In genomic region chr7:109480765-109481197, GRCm38 (mm10) we compare ENCODE assay signal across 8 mouse cellular contexts. TPM values are rescaled to one million over a fixed set of nuclear protein-coding genes. Genes with fewer than 3 reads are reported as not detected.
A peak's percentile ranks its signal among the peaks of the same experiment; 100 is the strongest.
DNase-seq lines count a peak whose midpoint lies in the region; ATAC-seq and TF ChIP-seq lines count a peak whose summit lies in the region.
"Had no signal": no experiment of that assay in that cellular context is flagged by ENCODE, and none has a peak within 500 bp of the region (broad histone marks: within the 10 kb centered on the region; RNA-seq: fewer than 3 reads in every experiment).

No protein-coding gene starts in this region.

- peak; percentile 41 for DNase-seq in left cerebral cortex, postnatal 4 days
- no peak for DNase-seq in left cerebral cortex, adult 8-10 months (ENCODE audit: low spot score in 2 of 2)
- DNase-seq in embryonic facial prominence, embryonic 11.5 days (ENCODE audit: low spot score): peak; percentile 35
- DNase-seq in lung, postnatal 0 days (ENCODE audit: low spot score): peak; percentile 33
- DNase-seq in T-cell, adult 2 months (ENCODE audit: low spot score): no peak

- H3K4me1 ChIP-seq in embryonic facial prominence, embryonic 11.5 days (ENCODE audit: control insufficient read depth, insufficient read depth, low read length): no peaks in the 10 kb centered on the region
- no peaks in the 10 kb centered on the region for H3K4me1 ChIP-seq in hindbrain, embryonic 12.5 days
- no peaks in the 10 kb centered on the region for H3K4me1 ChIP-seq in lung, postnatal 0 days (ENCODE audit: insufficient read depth, low read depth, low read length)
- no peaks in the 10 kb centered on the region for H3K4me1 ChIP-seq in stomach, embryonic 14.5 days (ENCODE audit: control insufficient read depth, insufficient read depth, low read length)

- no peaks in the 10 kb centered on the region for H3K9me3 ChIP-seq in embryonic facial prominence, embryonic 11.5 days (replicated peaks; ENCODE audit: control insufficient read depth, low read length)
- H3K9me3 ChIP-seq in hindbrain, embryonic 12.5 days (replicated peaks): no peaks in the 10 kb centered on the region
- no peaks in the 10 kb centered on the region for H3K9me3 ChIP-seq in lung, postnatal 0 days (ENCODE audit: low read length)
- H3K9me3 ChIP-seq in stomach, embryonic 14.5 days (ENCODE audit: control insufficient read depth, low read depth, low read length): no peaks in the 10 kb centered on the region

- no peaks in the 10 kb centered on the region for H3K36me3 ChIP-seq in embryonic facial prominence, embryonic 11.5 days (replicated peaks; ENCODE audit: control insufficient read depth, insufficient read depth, low read depth, low read length)
- no peaks in the 10 kb centered on the region for H3K36me3 ChIP-seq in hindbrain, embryonic 12.5 days
- no peaks in the 10 kb centered on the region for H3K36me3 ChIP-seq in lung, postnatal 0 days (ENCODE audit: insufficient read depth, low read length)
- no peaks in the 10 kb centered on the region for H3K36me3 ChIP-seq in stomach, embryonic 14.5 days (ENCODE audit: control insufficient read depth, insufficient read depth, low read length)

- intact Hi-C loops in left cerebral cortex, postnatal 4 days (cut with DNase I): no loop called here

- no peak overlapping the region for H3K27ac ChIP-seq in embryonic facial prominence, embryonic 11.5 days (replicated peaks; ENCODE audit: low read depth, low read length)
- no peak overlapping the region for H3K27ac ChIP-seq in hindbrain, embryonic 12.5 days
- H3K27ac ChIP-seq in lung, postnatal 0 days (ENCODE audit: low read length): no peak overlapping the region
- no peak overlapping the region for H3K27ac ChIP-seq in stomach, embryonic 14.5 days (ENCODE audit: low read length)

- no peak overlapping the region for H3K4me3 ChIP-seq in embryonic facial prominence, embryonic 11.5 days (ENCODE audit: low read depth, low read length)
- no peak overlapping the region for H3K4me3 ChIP-seq in hindbrain, embryonic 12.5 days
- H3K4me3 ChIP-seq in lung, postnatal 0 days (ENCODE audit: low read depth, low read length): no peak overlapping the region
- H3K4me3 ChIP-seq in stomach, embryonic 14.5 days (ENCODE audit: low read depth, low read length): no peak overlapping the region

- no peak overlapping the region for H3K4me2 ChIP-seq in embryonic facial prominence, embryonic 11.5 days (ENCODE audit: low read depth, low read length)
- peak overlapping the region; percentile 31 for H3K4me2 ChIP-seq in hindbrain, embryonic 12.5 days (replicated peaks)
- no peak overlapping the region for H3K4me2 ChIP-seq in lung, postnatal 0 days (replicated peaks; ENCODE audit: low read depth, low read length)
- no peak overlapping the region for H3K4me2 ChIP-seq in stomach, embryonic 14.5 days (replicated peaks; ENCODE audit: low read depth, low read length)

- TF ChIP-seq EP300 in lung, postnatal 0 days (IDR thresholded peaks at IDR 0.05): no peak

- no peak overlapping the region for H3K9ac ChIP-seq in embryonic facial prominence, embryonic 11.5 days (replicated peaks; ENCODE audit: low read length)
- no peak overlapping the region for H3K9ac ChIP-seq in hindbrain, embryonic 12.5 days
- H3K9ac ChIP-seq in lung, postnatal 0 days (replicated peaks; ENCODE audit: low read depth): no peak overlapping the region
- no peak overlapping the region for H3K9ac ChIP-seq in stomach, embryonic 14.5 days (replicated peaks; ENCODE audit: low read depth, low read length)

- no peaks in the 10 kb centered on the region for H3K27me3 ChIP-seq in embryonic facial prominence, embryonic 11.5 days (ENCODE audit: control insufficient read depth, insufficient read depth, low read length)
- H3K27me3 ChIP-seq in hindbrain, embryonic 12.5 days: no peaks in the 10 kb centered on the region
- no peaks in the 10 kb centered on the region for H3K27me3 ChIP-seq in lung, postnatal 0 days (replicated peaks; ENCODE audit: insufficient read depth, low read length)
- no peaks in the 10 kb centered on the region for H3K27me3 ChIP-seq in stomach, embryonic 14.5 days (ENCODE audit: control insufficient read depth, insufficient read depth, low read length)

- TF ChIP-seq CTCF in lung, postnatal 0 days (IDR thresholded peaks at IDR 0.05): peak; percentile 37

- ATAC-seq in embryonic facial prominence, embryonic 11.5 days (replicated peaks; ENCODE audit: insufficient number of reproducible peaks, low FRiP score, low TSS enrichment, low read depth): no peak
- ATAC-seq in hindbrain, embryonic 12.5 days (ENCODE audit: low FRiP score): peak; percentile 66; the same call in 1 of the 2 replicates
- ATAC-seq in lung, postnatal 0 days: peak; percentile 37
- ATAC-seq in stomach, embryonic 14.5 days (ENCODE audit: insufficient number of reproducible peaks, insufficient read depth, low FRiP score, low read depth): peak; percentile 40; the same call in 1 of the 2 replicates

- WGBS in embryonic facial prominence, embryonic 11.5 days: 32% methylated on average over 7 of the region's 7 CpGs
- 23% methylated on average over 7 of the region's 7 CpGs for WGBS in hindbrain, embryonic 12.5 days
- WGBS in lung, postnatal 0 days: 26% methylated on average over 7 of the region's 7 CpGs
- 24% methylated on average over 7 of the region's 7 CpGs for WGBS in stomach, embryonic 14.5 days

RNA-seq across cellular contexts. Expression of gene Trim66, which starts 27.2 kb away (rescaled TPM):
- total RNA-seq in left cerebral cortex, postnatal 4 days (2021): 1 to 10 TPM; 3.1 TPM
- total RNA-seq in left cerebral cortex, adult 8-10 months (2022): 10 to 100 TPM; 19.9 to 22.3 (median 20.7) TPM
- 0.43 and 0.64 TPM in 2 replicates for polyA plus RNA-seq in embryonic facial prominence, embryonic 11.5 days (2014; fragmentation: Nextera tagmentation; extraction: Ambion mirVana)
- polyA plus RNA-seq in hindbrain, embryonic 12.5 days (2016; fragmentation: Nextera tagmentation; extraction: Ambion mirVana): 0.08 and 0.12 TPM in 2 replicates
- polyA plus RNA-seq in lung, postnatal 0 days (2015; fragmentation: Nextera tagmentation; extraction: Ambion mirVana): 0.04 TPM in 2 replicates
- polyA plus RNA-seq in stomach, embryonic 14.5 days (2014; fragmentation: Nextera tagmentation; extraction: Ambion mirVana): 0.04 and 0.09 TPM in 2 replicates

RNA-seq across cellular contexts. Expression of gene Rpl27a, which starts 38.2 kb away (rescaled TPM):
- total RNA-seq in left cerebral cortex, postnatal 4 days (2021): 100 to 1,000 TPM; 159 TPM
- total RNA-seq in left cerebral cortex, adult 8-10 months (2022): 100 to 1,000 TPM; 143 to 153 (median 150) TPM
- 134 and 137 TPM in 2 replicates for polyA plus RNA-seq in embryonic facial prominence, embryonic 11.5 days (2014; fragmentation: Nextera tagmentation; extraction: Ambion mirVana)
- polyA plus RNA-seq in hindbrain, embryonic 12.5 days (2016; fragmentation: Nextera tagmentation; extraction: Ambion mirVana): 86.2 and 98.4 TPM in 2 replicates
- polyA plus RNA-seq in lung, postnatal 0 days (2015; fragmentation: Nextera tagmentation; extraction: Ambion mirVana): 108 and 110 TPM in 2 replicates
- polyA plus RNA-seq in stomach, embryonic 14.5 days (2014; fragmentation: Nextera tagmentation; extraction: Ambion mirVana): 163 and 168 TPM in 2 replicates

RNA-seq across cellular contexts. Expression of gene Stk33, which starts 41.9 kb away (rescaled TPM):
- total RNA-seq in left cerebral cortex, postnatal 4 days (2021): 1 to 10 TPM; 1.9 to 2.7 TPM
- total RNA-seq in left cerebral cortex, adult 8-10 months (2022): 1 to 10 TPM; 1.1 to 2.9 (median 2.0) TPM
- polyA plus RNA-seq in embryonic facial prominence, embryonic 11.5 days (2014; fragmentation: Nextera tagmentation; extraction: Ambion mirVana): 3.5 and 3.8 TPM in 2 replicates
- 6.8 and 10.0 TPM in 2 replicates for polyA plus RNA-seq in hindbrain, embryonic 12.5 days (2016; fragmentation: Nextera tagmentation; extraction: Ambion mirVana)
- 5.4 and 6.5 TPM in 2 replicates for polyA plus RNA-seq in lung, postnatal 0 days (2015; fragmentation: Nextera tagmentation; extraction: Ambion mirVana)
- 1.00 and 1.2 TPM in 2 replicates for polyA plus RNA-seq in stomach, embryonic 14.5 days (2014; fragmentation: Nextera tagmentation; extraction: Ambion mirVana)
- total RNA-seq: liver, adult 2 months had no signal
- polyA plus RNA-seq: liver, adult 2 months had no signal

Comparison
In these comparisons a context has a peak if more than half of its experiments do, and no peak if none do; other contexts are left out.
1. DNase-seq: peak in left cerebral cortex, postnatal 4 days (single experiment), embryonic facial prominence, embryonic 11.5 days (single experiment) and lung, postnatal 0 days (single experiment); none in left cerebral cortex, adult 8-10 months (0 of 2) and T-cell, adult 2 months (single experiment).